Mouse (Mus musculus) liver, embryonic 13.5 days (tissue): ENCODE measurements around the gene Gm16181. TPM values are rescaled to one million over a fixed set of nuclear protein-coding genes. Genes with fewer than 3 reads are reported as not detected.
A peak's percentile ranks its signal among the peaks of the same experiment; 100 is the strongest.

Source experiments
- ATAC-seq: fragments of 200-750 bp; cut with Nextera tagmentation; 2 replicates; pipeline ENCODE4 v1.8.0; 2017; ENCODE audit warnings: low read depth, mild to moderate bottlenecking, moderate number of reproducible peaks, moderate library complexity
- DNase-seq: peaks from one replicate; pipeline ENCODE4 v3.0.0; 2022
- H3K27ac ChIP-seq: fragments of 300-500 bp; sonication (generic); 2 replicates; pipeline ENCODE4 v1.5.1; 2015; ENCODE audit warnings: moderate library complexity, mild to moderate bottlenecking, inconsistent platforms
- H3K27me3 ChIP-seq: fragments of 300-500 bp; sonication (generic); 2 replicates; pipeline ENCODE4 v1.6.1; 2015; ENCODE audit warnings: mild to moderate bottlenecking, inconsistent platforms
- H3K36me3 ChIP-seq: fragments of 300-500 bp; sonication (generic); 2 replicates; pipeline ENCODE4 v1.6.1; 2015; ENCODE audit warnings: mild to moderate bottlenecking, inconsistent platforms
- H3K4me1 ChIP-seq: fragments of 300-500 bp; sonication (generic); replicated peaks from 2 replicates; pipeline ENCODE4 v1.6.1; 2015; ENCODE audit warnings: inconsistent platforms
- H3K4me2 ChIP-seq: fragments of 300-500 bp; sonication (generic); 2 replicates; pipeline ENCODE4 v1.6.1; 2015; ENCODE audit warnings: inconsistent platforms, mild to moderate bottlenecking, moderate library complexity
- H3K4me3 ChIP-seq: fragments of 300-500 bp; sonication (generic); replicated peaks from 2 replicates; pipeline ENCODE4 v1.5.1; 2015; ENCODE audit warnings: mild to moderate bottlenecking, inconsistent platforms
- H3K9ac ChIP-seq: fragments of 300-500 bp; sonication (generic); 2 replicates; pipeline ENCODE4 v1.6.1; 2015; ENCODE audit warnings: mild to moderate bottlenecking, inconsistent platforms
- H3K9me3 ChIP-seq: fragments of 300-500 bp; sonication (generic); replicated peaks from 2 replicates; pipeline ENCODE4 v1.6.1; 2016; ENCODE audit warnings: inconsistent platforms
- WGBS: fragments of 180-500 bp; shearing (Covaris S2); methylation state at CpG from one replicate; pipeline ENCODE4 v1.1.7; 2015; ENCODE audit not compliant: insufficient replicate concordance; 5-methylcytosine and 5-hydroxymethylcytosine counted together
- polyA plus RNA-seq: library from polyadenylated mRNA; unstranded; fragments of >200 nt; fragmentation: Nextera tagmentation; extraction: Ambion mirVana; gene quantifications from 2 replicates; pipeline ENCODE4 v1.2.1, GENCODE M21; 2015

Gm16181 gene
- polyA plus RNA-seq, 1 experiment from 2014 or later = 0.36 TPM

DNA sequence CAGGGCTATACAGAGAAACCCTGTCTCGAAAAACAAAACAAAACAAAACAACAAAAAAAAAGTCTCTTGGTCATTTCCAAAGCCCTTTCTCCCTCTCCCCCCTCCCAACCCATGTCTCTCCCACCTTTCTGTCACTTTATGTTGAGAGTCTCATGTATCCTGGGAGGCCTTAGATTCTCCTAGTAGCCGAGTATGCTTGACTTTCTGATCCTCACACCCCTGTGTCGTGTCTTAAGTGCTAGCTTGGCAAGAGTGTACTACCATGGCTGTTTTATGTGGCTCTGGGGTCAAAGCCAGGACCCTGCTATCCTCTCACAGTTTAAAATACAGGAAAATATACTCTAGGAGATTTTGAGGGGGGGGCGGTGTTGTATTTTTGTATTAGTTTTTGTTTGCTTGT is 33.3 kb upstream of the Gm16181 start:
- no peak for ATAC-seq
- H3K9me3 ChIP-seq = no peaks in the 10 kb centered on the region
- peak overlapping the region; percentile 11 for H3K4me2 ChIP-seq
- no peaks in the 10 kb centered on the region for H3K27me3 ChIP-seq
- H3K4me3 ChIP-seq = peak overlapping the region; percentile 19
- no peak for DNase-seq
- no peak overlapping the region for H3K9ac ChIP-seq
- WGBS = 52% methylated on average over 4 of the region's 4 CpGs
- H3K4me1 ChIP-seq = peaks cover 33% of the 10 kb centered on the region
- H3K27ac ChIP-seq = peak overlapping the region; percentile 73
- H3K36me3 ChIP-seq = no peaks in the 10 kb centered on the region

GRCm38 (mm10) chr17:35187959-35188610 is 32.5 kb upstream of the Gm16181 start, which contains the start of gene Lst1:
Gene Lst1 (minus strand): TSS chr17:35188439.
- no peaks in the 10 kb centered on the region for H3K36me3 ChIP-seq
- no peaks in the 10 kb centered on the region for H3K27me3 ChIP-seq
- H3K9ac ChIP-seq = 0 out of 2 replicates have a peak within 1 kb of the TSS, but pooled peaks have one; percentile 2
- WGBS = 34% methylated on average over 7 of the region's 7 CpGs
- H3K4me1 ChIP-seq = peaks cover 33% of the 10 kb centered on the region
- DNase-seq (no peak), ATAC-seq (no peak)
- peak within 1 kb of the TSS; percentile 19 for H3K4me3 ChIP-seq
- H3K9me3 ChIP-seq = no peaks in the 10 kb centered on the region
- peak within 1 kb of the TSS; percentile 76 for H3K27ac ChIP-seq
- peak within 1 kb of the TSS; percentile 11 for H3K4me2 ChIP-seq

GRCm38 (mm10) chr17:35189186-35189585 is 31.4 kb upstream of the Gm16181 start:
- H3K36me3 ChIP-seq = no peaks in the 10 kb centered on the region
- DNase-seq (no peak), ATAC-seq (no peak)
- H3K27me3 ChIP-seq = peaks cover 5% of the 10 kb centered on the region
- H3K4me2 ChIP-seq = 0 out of 2 replicates have a peak overlapping the region, but pooled peaks have one; percentile 28
- H3K9me3 ChIP-seq = no peaks in the 10 kb centered on the region
- no peak overlapping the region for H3K9ac ChIP-seq
- peaks cover 38% of the 10 kb centered on the region for H3K4me1 ChIP-seq
- peak overlapping the region; percentile 76 for H3K27ac ChIP-seq
- 6% methylated on average over 1 of the region's 1 CpGs for WGBS
- H3K4me3 ChIP-seq = no peak overlapping the region

DNA sequence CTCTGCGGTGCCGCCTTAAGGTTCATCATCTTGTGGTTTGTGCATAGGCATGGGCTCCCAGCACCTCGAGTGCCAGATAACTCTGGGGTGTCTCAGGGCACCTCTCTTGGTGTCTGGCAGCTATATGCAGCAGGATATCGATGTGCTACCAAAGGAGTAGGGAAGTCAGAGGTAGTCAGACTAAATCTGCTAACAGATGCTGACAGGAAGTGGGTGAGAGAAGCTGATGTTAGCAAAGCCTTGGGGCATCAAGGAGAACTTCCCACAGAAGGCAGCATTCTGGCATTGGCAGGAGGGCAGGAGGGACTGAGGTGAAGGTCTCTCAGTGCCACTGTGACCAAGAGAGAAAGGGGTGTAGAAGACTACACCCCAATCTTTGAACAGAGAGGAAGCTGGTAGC is 30.5 kb upstream of the Gm16181 start:
- H3K9me3 ChIP-seq = no peaks in the 10 kb centered on the region
- WGBS = 11% methylated on average over 4 of the region's 4 CpGs
- H3K9ac ChIP-seq = no peak overlapping the region
- peaks cover 14% of the 10 kb centered on the region for H3K27me3 ChIP-seq
- no peak for ATAC-seq
- DNase-seq = no peak
- peak overlapping the region; percentile 76; the same call in 1 of the 2 replicates for H3K27ac ChIP-seq
- H3K36me3 ChIP-seq = no peaks in the 10 kb centered on the region
- H3K4me2 ChIP-seq = 0 out of 2 replicates have a peak overlapping the region, but pooled peaks have one; percentile 28
- H3K4me1 ChIP-seq = peaks cover 44% of the 10 kb centered on the region
- no peak overlapping the region for H3K4me3 ChIP-seq

- ATAC-seq (no peak), DNase-seq (no peak)
- no peak overlapping the region for H3K4me2 ChIP-seq
- no peak overlapping the region for H3K4me3 ChIP-seq
- H3K9me3 ChIP-seq = no peaks in the 10 kb centered on the region
- 53% methylated on average over 2 of the region's 2 CpGs for WGBS
- peaks cover 31% of the 10 kb centered on the region for H3K27me3 ChIP-seq
- no peak overlapping the region for H3K9ac ChIP-seq
- H3K27ac ChIP-seq = no peak overlapping the region
- H3K4me1 ChIP-seq = peaks cover 46% of the 10 kb centered on the region
- no peaks in the 10 kb centered on the region for H3K36me3 ChIP-seq
These were observed 28.9 kb upstream of the Gm16181 start for GRCm38 (mm10) chr17:35191723-35192122.

DNA sequence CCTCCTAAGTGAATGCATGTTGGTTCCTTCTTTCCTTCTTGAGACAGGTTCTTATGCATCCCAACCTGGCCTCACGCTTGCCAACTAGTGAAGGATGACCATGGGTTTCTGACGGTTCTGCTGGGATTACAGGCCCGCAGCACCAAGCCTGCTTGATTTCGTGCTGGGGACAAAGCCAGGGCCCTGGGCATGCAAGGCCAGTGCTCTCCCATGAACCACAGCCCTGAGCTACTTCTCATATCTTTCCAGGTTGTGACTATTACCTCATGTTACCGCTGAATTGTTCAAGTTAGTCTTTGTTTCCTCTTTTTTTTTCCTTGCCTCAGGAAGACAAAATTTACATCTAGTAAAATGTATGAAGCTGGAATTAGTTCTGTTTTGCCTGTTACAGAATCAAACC is 27.7 kb upstream of the Gm16181 start:
- Histone ChIP-seq H3K9me3 (no peaks in the 10 kb centered on the region), H3K4me1 (peaks cover 45% of the 10 kb centered on the region), H3K36me3 (no peaks in the 10 kb centered on the region), H3K4me3 (no peak overlapping the region), H3K27me3 (peaks cover 35% of the 10 kb centered on the region), H3K9ac (no peak overlapping the region), H3K27ac (0 out of 2 replicates have a peak overlapping the region, but pooled peaks have one; percentile 0), H3K4me2 (no peak overlapping the region)
- ATAC-seq (no peak), DNase-seq (no peak)
- WGBS = 49% methylated on average over 5 of the region's 5 CpGs

- Histone ChIP-seq H3K36me3 (no peaks in the 10 kb centered on the region), H3K4me2 (peak within 1 kb of the TSS; percentile 80), H3K27ac (no peak within 1 kb of the TSS), H3K9me3 (no peaks in the 10 kb centered on the region), H3K4me1 (peaks cover 42% of the 10 kb centered on the region), H3K27me3 (peaks cover 42% of the 10 kb centered on the region), H3K4me3 (peak within 1 kb of the TSS; percentile 57), H3K9ac (peak within 1 kb of the TSS; percentile 62)
- DNase-seq = no peak
- 0 out of 2 replicates have a peak, but pooled peaks have one; percentile 10 for ATAC-seq
- WGBS = 50% methylated on average over 28 of the region's 28 CpGs
These were observed 26.5 kb upstream of the Gm16181 start, which contains the start of gene Ltb for GRCm38 (mm10) chr17:35193881-35194843. Gene Ltb (plus strand): TSS chr17:35194439.

GRCm38 (mm10) chr17:35194844-35195630 is 25.6 kb upstream of the Gm16181 start:
- Histone ChIP-seq H3K36me3 (no peaks in the 10 kb centered on the region), H3K4me3 (peak overlapping the region; percentile 57), H3K27me3 (peaks cover 51% of the 10 kb centered on the region), H3K27ac (no peak overlapping the region), H3K9me3 (no peaks in the 10 kb centered on the region), H3K4me2 (peak overlapping the region; percentile 80), H3K4me1 (peaks cover 34% of the 10 kb centered on the region), H3K9ac (peak overlapping the region; percentile 62)
- no peak for DNase-seq
- ATAC-seq = 0 out of 2 replicates have a peak, but pooled peaks have one; percentile 17
- WGBS = 35% methylated on average over 19 of the region's 19 CpGs

DNA sequence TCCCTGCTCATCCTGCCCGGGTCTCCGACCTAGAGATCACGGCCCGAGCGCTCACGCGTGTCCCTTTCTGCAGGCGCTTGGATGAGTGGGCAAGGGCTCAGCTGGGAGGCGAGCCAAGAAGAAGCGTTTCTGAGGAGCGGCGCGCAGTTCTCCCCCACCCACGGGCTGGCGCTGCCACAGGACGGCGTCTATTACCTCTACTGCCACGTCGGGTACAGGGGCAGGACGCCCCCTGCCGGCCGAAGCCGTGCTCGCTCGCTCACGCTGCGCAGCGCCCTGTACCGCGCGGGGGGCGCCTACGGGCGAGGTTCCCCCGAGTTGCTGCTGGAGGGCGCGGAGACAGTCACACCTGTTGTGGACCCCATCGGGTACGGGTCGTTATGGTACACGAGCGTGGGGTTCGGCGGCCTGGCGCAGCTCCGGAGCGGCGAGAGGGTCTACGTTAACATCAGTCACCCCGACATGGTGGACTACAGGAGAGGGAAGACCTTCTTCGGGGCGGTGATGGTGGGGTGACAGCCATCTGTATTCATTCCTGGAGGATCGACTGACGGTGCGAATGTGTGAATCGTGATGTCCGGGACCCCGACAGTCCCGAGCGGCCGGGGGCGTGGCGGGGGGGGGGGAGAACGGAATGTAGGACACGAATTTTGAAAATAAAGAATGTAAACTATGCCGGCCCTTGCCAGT is 24.9 kb upstream of the Gm16181 start:
- peak overlapping the region; percentile 57 for H3K4me3 ChIP-seq
- 2% methylated on average over 66 of the region's 66 CpGs for WGBS
- H3K27me3 ChIP-seq = peaks cover 57% of the 10 kb centered on the region
- ATAC-seq = peak; percentile 76
- H3K9ac ChIP-seq = peak overlapping the region; percentile 62
- peak; percentile 66 for DNase-seq
- H3K4me2 ChIP-seq = peak overlapping the region; percentile 80
- H3K27ac ChIP-seq = no peak overlapping the region
- H3K36me3 ChIP-seq = no peaks in the 10 kb centered on the region
- H3K4me1 ChIP-seq = peaks cover 35% of the 10 kb centered on the region
- H3K9me3 ChIP-seq = no peaks in the 10 kb centered on the region

GRCm38 (mm10) chr17:35196321-35196641 is 24.4 kb upstream of the Gm16181 start:
- no peak for ATAC-seq
- no peak overlapping the region for H3K27ac ChIP-seq
- H3K9ac ChIP-seq = peak overlapping the region; percentile 62; the same call in 1 of the 2 replicates
- 35% methylated on average over 9 of the region's 9 CpGs for WGBS
- peaks cover 39% of the 10 kb centered on the region for H3K4me1 ChIP-seq
- DNase-seq = no peak
- no peaks in the 10 kb centered on the region for H3K36me3 ChIP-seq
- no peaks in the 10 kb centered on the region for H3K9me3 ChIP-seq
- peak overlapping the region; percentile 57 for H3K4me3 ChIP-seq
- peak overlapping the region; percentile 80 for H3K4me2 ChIP-seq
- peaks cover 62% of the 10 kb centered on the region for H3K27me3 ChIP-seq
